Mouse (Mus musculus) embryo, embryonic 11 days (tissue): ENCODE data around the gene Gm36864.
A peak's percentile ranks its signal among the peaks of the same experiment; 100 is the strongest.
"Not testable (repeated sequence)": the region's sequence is repeated elsewhere in the genome, so short reads cannot be mapped to it uniquely, and the experiment has no call there.

Experiments
- DNase-seq: peaks from one replicate; pipeline ENCODE4 v3.0.0-alpha.2; 2015

Gene Gm36864

DNA sequence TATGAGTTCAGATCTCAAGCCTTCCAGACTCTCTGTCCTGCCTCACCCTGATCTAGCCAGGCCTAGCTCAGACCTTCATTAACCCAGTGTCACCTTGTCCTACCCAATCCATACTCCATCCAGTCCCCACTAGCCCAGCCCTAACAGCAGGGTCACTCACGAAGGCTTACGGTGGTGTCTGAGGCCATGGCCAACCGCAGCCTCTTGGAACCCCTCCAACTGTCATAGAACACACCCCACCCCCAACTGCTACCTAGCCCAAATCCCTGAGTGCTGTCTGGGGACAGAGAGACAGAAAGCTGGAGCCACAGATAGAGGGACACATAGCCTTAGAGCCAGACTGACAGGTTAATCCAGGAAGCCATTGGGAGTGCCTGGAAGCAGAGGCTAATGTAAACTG, at the start of gene Gm36864:
TSS of gene Gm36864 (plus strand) at position 269 of the 400 bp plus-strand sequence.
- DNase-seq = no peak

- not testable (repeated sequence) for DNase-seq
These were observed 49.5 kb upstream of the Gm36864 start for GRCm38 (mm10) chr7:44186516-44186915.

DNA sequence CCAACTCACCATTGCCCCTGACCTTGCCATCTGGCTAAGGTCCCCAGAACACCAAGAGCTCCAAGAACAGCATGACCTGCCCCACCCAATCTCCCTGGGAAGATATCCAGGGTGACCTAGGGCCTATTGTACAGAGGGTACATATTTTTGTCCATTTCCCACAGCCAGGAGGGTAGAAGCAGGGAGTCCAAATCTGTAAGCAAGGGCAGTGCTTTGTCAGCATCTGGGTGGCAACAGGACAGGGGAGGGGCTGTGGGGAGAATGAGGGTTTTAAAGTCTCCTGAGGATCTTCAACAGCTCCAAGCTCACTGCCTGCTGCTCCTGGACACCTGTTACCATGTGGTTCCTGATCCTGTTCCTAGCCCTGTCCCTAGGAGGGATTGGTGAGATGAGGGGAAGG, 48.0 kb upstream of the Gm36864 start, which contains the start of gene Klk1b24:
TSS of gene Klk1b24 (plus strand) at position 301 of the 400 bp plus-strand sequence.
- DNase-seq = not testable (repeated sequence)

DNA sequence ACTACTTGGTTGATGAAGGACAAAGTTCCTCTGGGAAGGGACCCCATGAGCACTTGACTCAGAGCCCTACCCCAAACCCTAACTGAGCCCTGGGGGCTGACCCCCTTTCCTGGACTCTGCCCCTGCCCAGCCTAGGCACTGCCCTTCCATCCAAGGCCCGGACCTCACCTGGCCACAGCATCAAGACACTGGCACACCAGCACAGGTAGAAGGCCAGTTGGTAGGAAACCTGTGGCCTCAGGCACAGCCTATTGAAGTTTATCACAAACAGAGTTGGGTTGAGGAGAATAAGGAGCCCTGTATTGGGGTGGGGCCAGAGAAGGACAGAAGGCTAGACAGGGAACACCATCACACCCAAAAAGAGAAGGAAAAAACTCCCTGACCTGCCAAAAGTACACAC, 42.5 kb upstream of the Gm36864 start:
- not testable (repeated sequence) for DNase-seq

- DNase-seq = no peak
These were observed 38.1 kb upstream of the Gm36864 start, which contains the start of gene Klk1b3 for GRCm38 (mm10) chr7:44197891-44198290. TSS of gene Klk1b3 (plus strand) at chr7:44198191.

GRCm38 (mm10) chr7:44207135-44207534, 28.8 kb upstream of the Gm36864 start, which contains the start of gene Klk1b4:
TSS of gene Klk1b4 (plus strand) at chr7:44207435.
- DNase-seq = not testable (repeated sequence)

GRCm38 (mm10) chr7:44208307-44208706, 27.7 kb upstream of the Gm36864 start:
- DNase-seq = no peak

DNA sequence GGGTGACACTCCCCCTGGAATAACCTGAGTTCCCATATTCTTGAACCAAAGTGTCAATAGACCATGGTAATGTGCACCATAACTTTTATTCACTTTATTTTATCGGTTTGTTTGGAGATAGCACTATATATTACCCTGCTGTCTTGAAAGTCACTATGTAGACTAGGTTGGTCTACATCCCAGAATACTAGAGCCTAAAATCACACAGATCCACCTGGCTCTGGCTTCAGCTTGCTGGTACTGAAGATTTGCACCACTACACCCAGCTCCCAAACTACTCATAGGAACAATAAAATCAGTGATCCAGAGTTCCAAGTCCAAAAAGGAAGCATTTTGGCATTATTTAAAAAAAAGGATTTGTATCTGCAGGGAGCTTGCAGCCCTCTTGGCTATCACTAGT, 20.3 kb upstream of the Gm36864 start, which contains the start of gene Klk1b5:
TSS of gene Klk1b5 (plus strand) at position 301 of the 400 bp plus-strand sequence.
- DNase-seq = no peak

GRCm38 (mm10) chr7:44221601-44222000, 14.4 kb upstream of the Gm36864 start:
- DNase-seq = not testable (repeated sequence)

DNA sequence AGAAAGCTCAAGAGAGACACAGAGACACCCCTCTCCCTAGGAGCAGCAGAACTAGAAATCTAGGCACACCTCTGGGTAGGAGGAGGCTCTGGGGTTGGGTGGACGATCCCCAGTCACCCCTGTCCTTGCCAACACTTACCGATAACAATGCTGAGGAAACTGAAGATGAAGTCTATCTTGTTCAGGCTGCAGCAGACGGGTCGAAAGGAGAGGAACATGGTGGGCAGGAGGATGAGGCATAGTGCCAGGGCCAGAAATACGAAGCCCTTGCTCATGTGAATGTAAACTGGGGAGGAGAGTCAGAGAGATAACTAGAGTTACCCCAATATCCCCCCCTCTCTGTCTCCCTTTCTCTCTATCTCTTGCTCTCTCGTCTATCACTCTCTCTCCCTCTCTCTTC, 13.6 kb upstream of the Gm36864 start:
- DNase-seq = not testable (repeated sequence)

- DNase-seq = no peak
These were observed 10.9 kb upstream of the Gm36864 start, which contains the start of gene Klk1 for GRCm38 (mm10) chr7:44225076-44225475. TSS of gene Klk1 (plus strand) at chr7:44225360.

DNA sequence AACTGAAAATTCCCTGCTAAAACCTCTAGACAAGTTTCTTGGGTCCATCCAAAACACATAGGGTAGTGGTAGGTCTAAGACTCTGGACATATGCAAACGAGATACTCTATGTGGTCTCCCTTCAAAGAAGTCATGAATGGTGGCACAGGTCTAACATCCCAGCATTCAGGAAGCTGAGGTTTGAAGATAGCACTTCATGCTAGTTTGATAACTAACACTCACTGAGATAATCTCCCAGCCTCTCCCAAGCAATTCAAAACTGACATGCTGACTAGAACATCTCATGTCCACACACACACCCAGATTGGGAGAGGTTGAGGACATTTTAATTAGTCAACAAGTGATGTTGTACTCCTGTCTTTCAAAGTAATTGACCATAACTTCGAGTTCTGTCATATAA, 3.9 kb downstream of the Gm36864 start:
- DNase-seq = no peak

DNA sequence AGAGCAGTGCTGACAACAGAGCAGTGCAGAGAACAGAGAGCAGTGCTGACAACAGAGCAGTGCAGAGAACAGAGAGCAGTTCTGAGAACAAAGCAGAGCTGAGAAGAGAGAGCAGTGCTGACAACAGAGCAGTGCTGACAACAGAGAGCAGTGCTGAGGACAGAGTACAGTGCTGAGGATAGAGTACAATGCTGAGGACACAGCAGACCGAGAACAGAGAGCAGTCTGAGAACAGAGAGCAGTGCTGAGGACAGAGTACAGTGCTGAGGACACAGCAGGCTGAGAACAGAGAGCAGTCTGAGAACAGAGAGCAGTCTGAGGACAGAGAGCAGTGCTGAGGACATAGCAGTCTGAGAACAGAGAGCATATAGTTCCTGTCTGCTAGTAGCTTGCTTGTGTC, 4.7 kb downstream of the Gm36864 start:
- DNase-seq = no peak

- no peak for DNase-seq
These were observed 5.2 kb downstream of the Gm36864 start for GRCm38 (mm10) chr7:44241163-44241562.

DNA sequence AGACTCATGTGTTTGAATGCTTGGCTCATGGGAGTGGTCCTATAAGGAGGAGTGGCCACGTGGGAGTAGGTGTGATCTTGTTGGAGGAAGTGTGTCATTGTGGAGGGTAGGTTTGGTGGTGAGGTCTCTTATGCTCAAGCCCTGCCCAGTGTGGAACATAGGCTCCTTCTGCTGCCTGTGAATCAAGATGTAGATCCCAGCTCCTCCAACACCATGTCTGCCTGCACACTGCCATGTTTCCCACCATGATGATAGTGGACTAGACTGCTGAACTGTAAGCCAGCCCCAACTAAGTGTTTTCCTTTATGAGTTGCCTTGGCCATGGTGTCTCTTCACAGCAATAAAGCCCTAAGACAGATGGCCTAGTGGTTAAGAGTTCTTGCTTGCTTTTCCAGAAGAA, 8.1 kb downstream of the Gm36864 start:
- DNase-seq = no peak

DNA sequence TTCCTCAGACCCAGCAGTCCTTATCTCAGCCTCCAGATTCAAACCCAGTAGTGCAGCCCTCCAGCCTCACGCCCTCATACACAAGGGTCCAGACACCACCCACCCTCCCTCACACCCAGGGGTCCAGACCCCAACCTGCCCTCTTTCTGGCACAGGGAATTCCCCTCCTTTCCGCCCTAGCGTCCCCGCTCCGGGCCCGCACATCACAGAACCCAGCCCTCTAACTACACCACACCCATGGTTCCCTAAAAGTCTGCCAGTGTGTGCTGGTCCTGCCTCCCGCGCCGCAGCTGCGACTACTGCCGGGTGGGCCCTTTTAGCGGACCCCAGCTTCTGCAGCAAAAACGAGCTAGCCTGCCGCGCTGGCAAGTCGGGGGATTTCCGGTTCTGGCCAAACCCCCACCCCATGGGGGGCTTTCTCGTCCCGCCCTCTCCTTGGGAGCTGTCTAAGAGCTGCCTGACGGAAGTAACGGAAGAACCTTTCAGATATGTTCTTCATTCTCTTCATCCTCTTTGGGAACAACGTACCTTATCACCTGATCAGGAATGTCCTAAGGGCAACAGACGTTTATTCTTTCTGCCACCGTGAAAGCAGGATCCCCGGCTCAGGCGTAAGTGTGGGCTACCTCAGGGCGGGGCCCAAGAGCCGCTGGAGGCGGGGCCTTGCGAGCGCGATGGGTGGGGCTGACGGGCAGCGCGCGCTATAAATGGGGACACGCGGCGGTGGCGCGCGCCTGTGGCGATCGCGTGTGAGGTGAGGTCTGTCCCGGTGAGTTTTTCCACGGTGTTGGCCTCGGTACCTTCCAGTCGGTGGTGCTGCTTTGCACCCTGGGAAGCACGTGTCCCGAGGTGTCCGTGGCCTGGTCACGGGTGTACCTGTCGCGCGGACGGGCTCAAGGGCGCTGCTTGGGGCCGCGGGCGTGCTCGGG, 10.3 kb downstream of the Gm36864 start, which contains the start of the genes 1700028J19Rik and 2410002F23Rik:
TSS of gene 1700028J19Rik (minus strand) at position 641 of the 929 bp plus-strand sequence.
TSS of gene 2410002F23Rik (plus strand) at position 668 of the 929 bp plus-strand sequence.
- peak; percentile 95 for DNase-seq

DNA sequence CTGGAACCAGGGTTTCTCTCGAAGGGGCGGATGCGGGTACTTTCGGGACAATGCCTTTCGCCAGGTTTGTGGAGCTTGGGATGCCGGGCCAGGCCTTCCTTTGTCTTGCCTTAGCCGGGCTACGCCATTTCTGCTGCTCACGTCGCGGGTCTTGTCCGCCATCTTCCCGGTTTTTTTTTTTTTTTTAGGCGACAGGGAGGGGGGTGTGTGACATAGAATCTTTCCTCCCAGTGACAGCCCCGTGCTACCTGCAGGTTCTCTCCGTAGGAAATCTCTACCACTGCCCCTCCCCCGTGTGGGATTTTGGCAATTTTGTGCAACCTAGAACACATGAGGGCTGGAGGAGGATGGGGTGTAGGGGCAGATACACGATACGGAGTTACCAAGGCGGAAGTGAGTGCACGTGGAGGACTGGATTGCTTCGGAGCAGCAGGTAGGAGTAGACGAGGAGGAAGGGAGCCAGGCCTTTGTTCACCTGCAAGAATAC, 11.1 kb downstream of the Gm36864 start:
- DNase-seq = peak; percentile 76

GRCm38 (mm10) chr7:44247971-44248370, 12.0 kb downstream of the Gm36864 start:
- no peak for DNase-seq

DNA sequence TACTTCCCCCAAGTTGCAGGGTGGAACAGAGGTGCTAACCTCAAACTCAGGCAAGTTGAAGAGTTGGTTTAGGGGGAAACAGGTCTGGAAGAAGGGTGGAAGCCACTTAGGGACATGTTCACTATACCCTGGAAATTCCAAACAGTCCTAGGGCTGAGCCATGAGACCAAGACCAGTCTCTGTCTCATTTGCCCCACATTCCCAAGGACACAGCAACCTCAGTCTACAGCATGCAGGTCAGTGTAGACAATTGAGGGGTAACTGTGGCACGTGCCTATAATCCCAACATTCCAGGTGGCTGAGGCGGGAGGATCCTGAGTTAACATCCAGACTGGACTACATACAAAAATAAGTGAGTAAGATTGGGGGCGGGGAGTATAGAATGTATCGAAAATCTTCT, 13.3 kb downstream of the Gm36864 start:
- no peak for DNase-seq

- not testable (repeated sequence) for DNase-seq
These were observed 14.8 kb downstream of the Gm36864 start for GRCm38 (mm10) chr7:44250732-44251275.

DNA sequence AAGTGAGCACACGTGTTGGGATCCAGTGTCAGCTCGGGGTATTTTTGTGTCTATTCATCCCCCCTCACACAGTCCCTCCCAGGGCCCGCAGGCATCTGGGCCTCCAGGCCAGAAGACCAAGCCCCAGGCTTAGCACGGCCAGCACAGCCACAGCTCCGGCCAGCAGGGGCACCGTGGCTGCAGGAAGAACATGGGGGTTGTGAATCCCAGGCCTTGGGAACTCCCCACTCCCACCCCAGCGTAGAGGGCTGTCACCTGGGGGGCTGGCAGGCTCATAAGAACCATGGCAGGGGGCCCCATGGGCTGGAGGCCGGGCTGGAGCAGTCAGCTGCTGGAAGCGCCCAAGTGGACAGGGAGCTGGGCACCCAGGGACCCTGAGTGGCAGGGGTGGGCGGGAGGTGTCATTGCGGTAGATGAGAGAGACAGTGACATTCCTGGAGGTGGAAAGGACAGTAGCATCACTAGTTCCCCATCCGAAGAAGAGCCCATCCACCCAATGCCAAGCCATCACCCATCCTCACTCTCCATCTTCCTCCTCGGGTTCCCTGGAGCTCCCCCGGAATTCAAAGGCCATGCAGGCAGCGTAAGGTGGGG, 17.1 kb downstream of the Gm36864 start:
- DNase-seq = no peak

DNA sequence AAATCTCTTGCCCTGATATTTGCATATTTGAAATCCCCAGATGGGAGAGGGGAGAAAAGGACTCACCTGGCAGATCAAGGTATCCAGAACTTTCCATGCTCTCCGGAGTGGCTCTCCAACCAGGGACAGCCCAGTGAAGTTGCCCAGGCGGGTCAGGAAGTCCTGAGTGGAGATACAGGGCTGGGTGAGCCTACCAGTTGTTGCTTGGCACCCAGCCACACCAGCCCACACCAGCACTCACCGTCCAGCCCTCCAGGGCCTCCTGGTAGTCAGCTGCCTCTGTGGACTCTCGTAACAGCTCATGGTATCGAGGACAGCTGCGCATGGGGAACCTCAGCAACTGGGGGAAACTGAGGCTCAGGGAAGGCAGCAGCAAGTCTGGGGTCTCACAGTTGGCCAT, 19.0 kb downstream of the Gm36864 start:
- DNase-seq = no peak

- DNase-seq = no peak
These were observed 21.3 kb downstream of the Gm36864 start, which contains the start of gene Acp4 for GRCm38 (mm10) chr7:44257278-44257677. TSS of gene Acp4 (minus strand) at chr7:44257378.
